Mouse (Mus musculus) heart, adult 2 months (tissue): Measurements from ENCODE around the gene Zfp180.

Experiments used
- CTCF ChIP-seq: fragments of 200-600 bp; IDR thresholded peaks from 2 replicates; pipeline ENCODE4 v1.8.1; 2022; ENCODE audit warnings: antibody characterized with exemption, mild to moderate bottlenecking, moderate library complexity
- POLR2A ChIP-seq: fragments of 200-500 bp; IDR thresholded peaks from 2 replicates; pipeline ENCODE4 v1.6.1; 2011; ENCODE audit warnings: mild to moderate bottlenecking, low read depth, low read length, control low read depth; ENCODE audit not compliant: insufficient read depth

- TF ChIP-seq CTCF (no peak), POLR2A (no peak)
Measured at GRCm38 (mm10) chr7:24142566-24142965, 60.8 kb downstream of the Zfp180 start.
